Mouse (Mus musculus): ENCODE data around the gene Itgb1bp1.

DNA sequence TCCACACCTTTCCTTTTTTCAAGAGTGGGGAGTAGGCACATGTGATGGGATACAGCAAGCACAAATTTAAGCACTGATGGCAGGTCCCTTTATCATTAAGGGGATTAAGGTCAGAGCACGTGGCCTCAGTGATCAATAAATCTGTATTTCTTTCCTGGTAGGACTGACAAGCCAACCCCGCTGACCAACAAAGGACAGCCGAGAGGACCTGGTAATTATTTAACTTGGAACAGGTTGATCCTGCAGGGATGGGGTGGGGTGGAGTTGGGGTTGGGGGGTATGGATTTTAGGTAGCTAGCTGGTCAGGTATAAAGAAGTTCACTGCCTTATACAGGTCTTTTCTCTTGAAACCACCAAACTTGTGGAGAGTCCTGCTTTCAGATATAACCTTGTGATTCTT is 21.1 kb downstream of the Itgb1bp1 start:
- TF ChIP-seq CTCF (IDR thresholded peaks at IDR 0.05; ENCODE audit: borderline replicate concordance, extremely low read depth, insufficient read depth, insufficient read length) (no peak), POLR2A (IDR thresholded peaks at IDR 0.05; ENCODE audit: borderline replicate concordance, extremely low read depth, insufficient read depth, insufficient read length, poor library complexity, severe bottlenecking) (no peak)

Measured in brain, embryonic 14.5 days (tissue).